Mouse (Mus musculus) E14TG2a.4 (cell line): ENCODE measurements at regions not wholly inside any gene's neighbourhood (a gene's known extent, or its start where the extent isn't known, plus 50 kb on each side); places are given as distances from the start of the nearest gene placed in this dataset.

Experiments used
- H3K27me3 ChIP-seq: 2 replicates; pipeline ENCODE4 v1.6.1; 2014; ENCODE audit warnings: low read length, control low read depth; ENCODE audit not compliant: insufficient read depth
- H3K36me3 ChIP-seq: 2 replicates; pipeline ENCODE4 v1.6.1; 2014; ENCODE audit warnings: low read length, control low read depth; ENCODE audit not compliant: insufficient read depth
- H3K4me1 ChIP-seq: replicated peaks from 2 replicates; pipeline ENCODE4 v1.6.1; 2014; ENCODE audit warnings: low read depth, low read length, control low read depth
- H3K4me3 ChIP-seq: replicated peaks from 2 replicates; pipeline ENCODE4 v1.5.1; 2014; ENCODE audit warnings: mild to moderate bottlenecking, low read length
- H3K9me3 ChIP-seq: 2 replicates; pipeline ENCODE4 v1.6.1; 2014; ENCODE audit warnings: low read length, control low read depth
- CTCF ChIP-seq: conservative IDR thresholded peaks from 2 replicates; pipeline ENCODE4 v1.5.1; 2014; ENCODE audit warnings: low read length
- NANOG ChIP-seq: IDR thresholded peaks from 2 replicates; pipeline ENCODE4 v1.6.1; 2014; ENCODE audit warnings: borderline replicate concordance, low read length, mixed read lengths
- POU5F1 ChIP-seq: IDR thresholded peaks from 2 replicates; pipeline ENCODE4 v1.6.1; 2014; ENCODE audit warnings: low read length, borderline replicate concordance

DNA sequence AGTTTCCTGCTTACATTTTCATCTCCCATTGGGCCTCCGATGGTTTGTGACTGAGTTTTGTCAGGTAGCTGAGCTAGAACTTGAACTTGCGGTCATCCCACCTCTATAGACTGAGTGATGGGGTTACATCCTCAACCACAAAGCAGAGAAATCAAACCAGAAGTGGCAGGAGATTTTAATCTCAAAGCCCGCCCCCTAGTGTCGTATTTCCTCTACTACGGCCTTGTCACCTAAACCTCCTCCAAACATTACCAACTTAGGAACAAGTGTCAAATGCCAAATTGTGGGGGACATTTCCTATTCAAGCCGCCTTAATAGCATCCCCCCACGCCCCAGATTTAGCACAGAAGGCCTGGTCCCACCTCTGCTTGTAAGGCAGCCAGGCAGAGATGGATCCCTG is 286.3 kb upstream of the Lrig3 start:
- H3K4me1 ChIP-seq = no peaks in the 10 kb centered on the region
- H3K9me3 ChIP-seq = peaks cover under 1% of the 10 kb centered on the region; the same call in 1 of the 2 replicates
- TF ChIP-seq NANOG (no peak), POU5F1 (no peak), CTCF (peak; percentile 55)
- no peaks in the 10 kb centered on the region for H3K36me3 ChIP-seq
- H3K27me3 ChIP-seq = no peaks in the 10 kb centered on the region
- no peak overlapping the region for H3K4me3 ChIP-seq

DNA sequence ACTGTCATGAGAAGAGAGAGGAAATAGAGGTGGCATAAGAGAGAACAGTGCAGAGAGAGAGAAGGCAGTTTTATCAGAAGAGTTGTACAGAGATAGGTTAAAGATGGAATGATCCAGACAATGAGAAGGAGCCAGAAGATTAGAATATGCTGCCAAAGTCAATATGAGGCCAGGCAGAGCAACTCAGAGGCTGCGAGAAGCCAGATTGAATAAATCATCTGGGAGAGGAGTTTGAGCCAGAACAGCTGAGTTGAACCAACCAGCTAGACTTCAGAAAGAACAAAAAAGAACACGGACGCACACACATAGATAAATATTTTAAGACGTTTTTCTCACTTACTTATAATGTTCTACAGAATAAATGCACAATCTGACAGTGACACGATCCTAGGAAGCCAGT is 280.8 kb upstream of the Lrig3 start:
- Histone ChIP-seq H3K9me3 (peaks cover 6% of the 10 kb centered on the region), H3K4me1 (no peaks in the 10 kb centered on the region), H3K27me3 (no peaks in the 10 kb centered on the region), H3K4me3 (no peak overlapping the region), H3K36me3 (no peaks in the 10 kb centered on the region)
- TF ChIP-seq CTCF (no peak), POU5F1 (no peak), NANOG (no peak)

DNA sequence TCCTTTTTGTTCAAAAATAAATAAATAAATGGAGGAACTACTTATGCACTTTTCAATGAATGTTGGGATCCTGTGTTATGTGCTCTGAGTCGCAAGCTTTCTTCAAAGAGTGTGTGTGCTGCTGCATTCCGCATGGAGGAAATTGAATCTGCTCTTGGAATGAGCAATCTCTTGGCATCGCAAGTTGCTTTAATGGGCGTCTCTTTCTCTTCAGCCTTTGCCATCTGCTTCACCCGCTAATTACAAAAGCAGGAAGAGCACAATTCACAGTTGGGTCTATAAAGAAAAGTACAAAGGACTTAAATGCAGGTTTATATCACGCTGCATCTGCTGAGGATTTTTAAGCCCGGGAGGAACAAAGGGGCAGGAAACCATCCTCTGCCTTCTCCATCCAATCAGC is 272.5 kb upstream of the Lrig3 start:
- H3K9me3 ChIP-seq = no peaks in the 10 kb centered on the region
- no peaks in the 10 kb centered on the region for H3K4me1 ChIP-seq
- no peak for TF ChIP-seq CTCF
- TF ChIP-seq NANOG = no peak
- TF ChIP-seq POU5F1 = no peak
- H3K4me3 ChIP-seq = no peak overlapping the region
- H3K27me3 ChIP-seq = no peaks in the 10 kb centered on the region
- H3K36me3 ChIP-seq = no peaks in the 10 kb centered on the region

DNA sequence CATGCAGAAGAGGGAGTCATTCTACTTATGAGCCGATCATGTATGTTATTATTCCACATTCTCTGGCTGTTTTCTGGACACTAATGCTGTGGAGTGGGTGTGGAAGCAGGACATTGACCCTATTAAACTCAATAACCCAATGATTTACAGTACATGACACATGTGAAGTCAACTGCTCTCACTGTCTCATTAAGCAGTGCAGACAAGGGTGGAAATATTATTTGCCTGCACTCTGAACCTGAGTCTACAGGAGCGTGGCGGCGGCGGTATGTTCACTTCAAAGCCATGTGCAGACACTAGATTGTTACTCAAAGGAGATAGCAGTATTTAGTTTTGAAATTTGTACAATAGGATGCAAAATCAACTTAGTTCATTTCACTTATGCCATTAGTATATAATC is 269.8 kb upstream of the Lrig3 start:
- H3K36me3 ChIP-seq = no peaks in the 10 kb centered on the region
- TF ChIP-seq CTCF (no peak), NANOG (no peak), POU5F1 (no peak)
- H3K9me3 ChIP-seq = peaks cover 7% of the 10 kb centered on the region; the same call in 1 of the 2 replicates
- H3K4me1 ChIP-seq = no peaks in the 10 kb centered on the region
- no peak overlapping the region for H3K4me3 ChIP-seq
- H3K27me3 ChIP-seq = no peaks in the 10 kb centered on the region

DNA sequence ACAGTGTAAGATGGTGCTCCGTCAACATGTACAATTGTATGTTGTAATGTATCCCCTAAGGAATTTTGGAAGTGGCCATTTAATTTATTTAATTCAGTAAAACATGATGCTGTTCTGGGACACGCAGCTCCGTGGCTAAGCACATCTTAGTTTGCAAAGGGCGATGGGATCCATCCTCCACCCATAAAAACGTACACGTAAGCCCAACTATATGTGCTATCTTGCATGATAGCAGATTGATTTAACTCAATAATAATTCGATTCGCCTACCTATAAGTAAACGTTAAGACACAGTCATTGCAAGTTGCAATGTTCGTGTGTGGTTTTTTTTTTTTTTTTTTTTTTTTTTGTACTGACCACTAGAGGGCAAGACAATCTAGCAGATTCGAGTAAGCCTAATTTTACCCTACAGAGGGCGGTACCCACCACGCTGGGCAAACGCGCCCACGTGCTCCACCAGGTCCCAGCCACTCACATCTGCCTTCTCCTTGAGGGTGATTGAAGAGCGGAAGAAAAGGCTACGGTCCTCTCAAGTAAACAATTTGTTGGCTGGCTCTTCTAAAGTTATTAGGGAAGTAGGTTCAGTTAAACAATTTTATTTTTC is 240.8 kb upstream of the Lrig3 start:
- TF ChIP-seq CTCF (peak; percentile 33), POU5F1 (no peak)
- H3K36me3 ChIP-seq = no peaks in the 10 kb centered on the region

DNA sequence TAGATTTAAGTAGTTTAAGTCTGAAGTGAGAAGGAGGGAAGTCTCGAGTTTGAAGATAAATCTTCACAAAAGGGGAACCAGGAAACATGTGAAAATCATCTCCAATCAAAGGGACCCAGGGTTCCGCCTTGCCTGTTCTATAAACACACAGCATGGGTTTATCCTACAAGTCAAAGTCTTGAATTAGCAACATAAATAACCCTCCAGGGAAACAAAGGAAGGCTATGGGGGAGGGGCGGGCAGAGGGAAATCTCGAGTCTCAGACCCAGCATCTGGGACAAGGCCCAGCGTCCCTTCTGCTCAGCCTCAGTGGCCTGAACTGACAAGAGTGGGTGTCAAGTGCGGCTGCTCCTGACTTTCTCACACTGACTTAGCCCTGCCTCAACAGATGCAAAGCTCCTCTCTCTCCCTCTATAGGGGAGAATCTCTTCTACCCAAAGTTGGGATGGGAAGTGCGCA is 240.3 kb upstream of the Lrig3 start:
- no peaks in the 10 kb centered on the region for H3K36me3 ChIP-seq
- no peaks in the 10 kb centered on the region for H3K9me3 ChIP-seq
- no peak for TF ChIP-seq POU5F1
- TF ChIP-seq CTCF = no peak
- peak; percentile 52; the same call in 1 of the 2 replicates for TF ChIP-seq NANOG
- no peak overlapping the region for H3K4me3 ChIP-seq
- peaks cover 9% of the 10 kb centered on the region; the same call in 1 of the 2 replicates for H3K4me1 ChIP-seq
- H3K27me3 ChIP-seq = 0 out of 2 replicates have a peak, but pooled peaks cover 2% of the 10 kb centered on the region

More for the DNA sequence above, 240.8 kb upstream of the Lrig3 start:
- H3K4me1 ChIP-seq = peaks cover 9% of the 10 kb centered on the region; the same call in 1 of the 2 replicates
- 0 out of 2 replicates have a peak, but pooled peaks cover 2% of the 10 kb centered on the region for H3K27me3 ChIP-seq
- H3K9me3 ChIP-seq = no peaks in the 10 kb centered on the region
- H3K4me3 ChIP-seq = no peak overlapping the region

DNA sequence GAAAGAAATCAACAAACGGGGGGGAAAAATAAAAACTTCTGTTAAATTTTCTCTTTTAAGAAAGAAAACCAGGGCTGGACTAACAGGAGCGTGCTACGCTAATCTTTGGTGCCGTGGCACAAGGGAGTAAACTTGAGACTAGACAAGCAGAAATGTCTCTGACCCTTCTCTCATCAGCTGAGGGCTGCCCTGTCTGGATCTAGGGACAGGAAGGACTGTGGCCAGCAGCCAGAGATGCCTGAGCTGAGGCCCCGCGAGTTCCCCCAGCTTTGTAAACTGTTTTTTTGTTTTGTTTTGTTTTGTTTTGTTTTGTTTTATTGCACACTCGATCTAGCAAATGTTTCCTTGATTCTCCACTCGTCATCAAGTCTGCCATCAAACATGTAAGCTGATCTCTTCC is 239.4 kb upstream of the Lrig3 start:
- Histone ChIP-seq H3K36me3 (no peaks in the 10 kb centered on the region), H3K4me1 (peaks cover 9% of the 10 kb centered on the region; the same call in 1 of the 2 replicates), H3K9me3 (no peaks in the 10 kb centered on the region), H3K4me3 (no peak overlapping the region), H3K27me3 (0 out of 2 replicates have a peak, but pooled peaks cover 2% of the 10 kb centered on the region)
- TF ChIP-seq CTCF = no peak
- TF ChIP-seq POU5F1 = no peak
- TF ChIP-seq NANOG = no peak

DNA sequence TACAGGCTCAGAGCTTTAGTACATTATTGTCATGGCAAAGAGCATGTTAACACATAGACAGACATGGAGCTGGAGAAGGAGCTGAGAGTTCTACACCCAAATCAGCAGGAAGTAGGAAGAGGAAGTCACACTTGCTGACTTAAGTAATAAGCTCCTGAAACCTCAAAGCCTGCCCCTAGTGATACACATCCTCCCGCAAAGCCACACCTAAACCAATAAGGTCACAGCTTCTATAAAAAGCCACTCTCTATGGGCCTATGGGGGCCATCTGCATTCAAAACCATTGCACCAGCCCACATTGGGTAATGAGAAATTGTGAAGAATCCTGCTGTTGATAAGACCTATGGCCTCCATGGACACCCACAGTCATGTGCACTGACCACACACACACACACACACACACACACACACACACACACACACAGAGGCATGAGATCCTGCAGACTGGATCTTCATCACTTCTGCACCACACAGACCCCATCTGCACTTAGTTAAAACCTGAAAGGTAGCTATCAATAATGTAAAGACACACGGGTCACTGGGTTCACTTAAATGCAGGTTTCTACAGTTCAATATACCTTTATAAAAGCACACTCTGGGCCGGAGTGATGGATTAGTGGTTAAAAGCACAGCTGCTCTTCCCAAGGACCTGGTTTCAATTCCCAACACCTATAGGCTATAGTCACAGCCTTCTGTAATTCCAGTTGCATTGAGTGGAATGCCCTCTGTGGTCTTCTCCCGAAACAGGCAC is 230.0 kb upstream of the Lrig3 start:
- TF ChIP-seq POU5F1 (no peak), NANOG (no peak), CTCF (no peak)
- no peaks in the 10 kb centered on the region for H3K9me3 ChIP-seq
- H3K4me1 ChIP-seq = 0 out of 2 replicates have a peak, but pooled peaks cover 4% of the 10 kb centered on the region
- H3K4me3 ChIP-seq = no peak overlapping the region
- H3K27me3 ChIP-seq = no peaks in the 10 kb centered on the region
- no peaks in the 10 kb centered on the region for H3K36me3 ChIP-seq

DNA sequence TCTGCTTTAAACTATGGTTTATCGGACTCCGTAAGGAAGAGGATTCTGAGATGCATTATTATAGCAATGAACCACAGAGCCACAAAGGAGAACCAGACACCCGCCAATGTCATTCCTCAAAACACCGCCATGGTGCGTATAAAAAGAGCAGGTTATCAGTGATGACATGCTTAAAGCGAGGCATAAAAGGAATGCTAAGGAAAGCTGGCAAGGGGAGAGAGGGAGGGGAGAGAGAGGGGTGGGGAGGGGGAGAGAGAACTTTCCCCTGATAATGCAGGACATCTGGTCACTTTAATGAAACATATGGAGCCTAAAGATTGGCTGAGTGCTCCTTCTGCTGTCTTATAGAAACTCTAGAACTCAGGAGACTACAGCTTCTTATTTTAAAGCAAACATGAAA is 222.8 kb upstream of the Lrig3 start:
- H3K36me3 ChIP-seq = no peaks in the 10 kb centered on the region
- H3K27me3 ChIP-seq = no peaks in the 10 kb centered on the region
- no peak overlapping the region for H3K4me3 ChIP-seq
- TF ChIP-seq CTCF = no peak
- TF ChIP-seq NANOG = no peak
- no peak for TF ChIP-seq POU5F1
- H3K4me1 ChIP-seq = 0 out of 2 replicates have a peak, but pooled peaks cover 4% of the 10 kb centered on the region
- H3K9me3 ChIP-seq = no peaks in the 10 kb centered on the region
